Mouse (Mus musculus) olfactory bulb, adult 2 months (tissue): ENCODE measurements around the gene Tut1. TPM values are rescaled to one million over a fixed set of nuclear protein-coding genes. Genes with fewer than 3 reads are reported as not detected.

Experiments used
- H3K27ac ChIP-seq: fragments of 200-500 bp; 2 replicates; pipeline ENCODE4 v1.5.1; 2012; ENCODE audit warnings: low read depth, low read length; ENCODE audit not compliant: insufficient read depth
- H3K4me1 ChIP-seq: fragments of 200-500 bp; 2 replicates; pipeline ENCODE4 v1.6.1; 2012; ENCODE audit warnings: low read length; ENCODE audit not compliant: control insufficient read depth, insufficient read depth
- H3K4me3 ChIP-seq: fragments of 200-500 bp; 2 replicates; pipeline ENCODE4 v1.5.1; 2012; ENCODE audit warnings: mild to moderate bottlenecking, low read depth, low read length, moderate library complexity; ENCODE audit not compliant: insufficient read depth
- CTCF ChIP-seq: fragments of 200-500 bp; IDR thresholded peaks from 2 replicates; pipeline ENCODE4 v1.5.1; 2012; ENCODE audit warnings: low read depth, mild to moderate bottlenecking, low read length, moderate library complexity; ENCODE audit not compliant: insufficient read depth
- POLR2A ChIP-seq: fragments of 200-500 bp; IDR thresholded peaks from 2 replicates; pipeline ENCODE4 v1.6.1; 2012; ENCODE audit warnings: mild to moderate bottlenecking, low read depth, low read length, moderate library complexity; ENCODE audit not compliant: insufficient read depth
- WGBS: fragments of 180-500 bp; shearing (Covaris S2); methylation state at CpG from one replicate; pipeline ENCODE4 v1.1.7; 2018; 5-methylcytosine and 5-hydroxymethylcytosine counted together
- polyA plus RNA-seq: library from polyadenylated mRNA; stranded (reverse); fragments of >200 nt; gene quantifications from 2 replicates; pipeline ENCODE4 v1.2.4, GENCODE M21; 2012; ENCODE audit warnings: low replicate concordance; ENCODE audit not compliant: missing spikeins, insufficient read depth, insufficient read length

Gene Tut1
- polyA plus RNA-seq, 1 experiment, result not detected

GRCm38 (mm10) chr19:8942276-8942964 is 11.2 kb upstream of the Tut1 start:
- peaks cover 12% of the 10 kb centered on the region for H3K4me1 ChIP-seq
- H3K27ac ChIP-seq, result peak overlapping the region; percentile 72
- under 1% methylated on average over 46 of the region's 46 CpGs for WGBS
- TF ChIP-seq CTCF (no peak), POLR2A (no peak)
- H3K4me3 ChIP-seq, result peak overlapping the region; percentile 83

DNA sequence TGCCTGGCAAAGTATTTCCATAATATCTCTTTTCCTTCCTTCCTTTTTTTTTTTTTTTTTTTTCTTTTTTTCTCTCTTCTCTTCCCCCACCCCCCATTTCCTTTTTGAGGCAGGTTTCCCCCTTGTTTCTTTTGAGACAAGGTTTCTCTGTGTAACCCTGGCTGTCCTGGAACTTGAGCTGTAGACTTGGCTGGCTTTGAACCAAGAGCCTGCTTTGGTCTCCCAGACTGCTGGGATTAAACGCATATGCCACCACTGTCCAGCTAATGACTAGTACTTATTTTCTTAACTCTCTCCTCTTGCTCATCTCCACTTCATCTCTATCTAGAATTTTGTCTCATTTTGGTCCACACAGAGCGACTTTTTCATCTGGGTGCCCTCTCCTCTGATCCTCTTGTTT is 10.6 kb upstream of the Tut1 start:
- Histone ChIP-seq H3K27ac (no peak overlapping the region), H3K4me3 (peak overlapping the region; percentile 83), H3K4me1 (peaks cover 12% of the 10 kb centered on the region)
- TF ChIP-seq POLR2A (no peak), CTCF (no peak)
- WGBS, result 48% methylated on average over 2 of the region's 2 CpGs

DNA sequence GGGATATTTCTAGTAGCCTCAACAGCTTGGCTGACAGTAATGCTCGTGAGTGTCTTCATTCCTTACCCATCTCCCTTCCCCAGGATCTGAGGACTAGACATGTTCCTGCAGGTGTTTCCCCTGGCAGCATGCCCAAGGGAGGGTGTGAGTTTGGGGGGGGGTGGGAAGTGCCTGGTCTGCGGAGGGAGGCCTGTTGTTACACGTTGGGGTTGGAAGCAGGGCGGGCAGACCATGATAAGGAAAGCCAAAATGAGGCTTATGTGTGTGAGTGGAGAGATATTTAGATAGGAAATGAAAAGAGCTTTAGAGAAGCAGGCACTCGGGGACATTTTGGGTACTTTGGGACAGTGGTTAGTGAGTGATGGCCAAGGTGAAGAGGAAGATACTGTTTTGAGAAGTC is 9.6 kb upstream of the Tut1 start:
- TF ChIP-seq CTCF (no peak), POLR2A (no peak)
- Histone ChIP-seq H3K27ac (no peak overlapping the region), H3K4me3 (no peak overlapping the region), H3K4me1 (peaks cover 12% of the 10 kb centered on the region)
- WGBS, result 39% methylated on average over 5 of the region's 5 CpGs

DNA sequence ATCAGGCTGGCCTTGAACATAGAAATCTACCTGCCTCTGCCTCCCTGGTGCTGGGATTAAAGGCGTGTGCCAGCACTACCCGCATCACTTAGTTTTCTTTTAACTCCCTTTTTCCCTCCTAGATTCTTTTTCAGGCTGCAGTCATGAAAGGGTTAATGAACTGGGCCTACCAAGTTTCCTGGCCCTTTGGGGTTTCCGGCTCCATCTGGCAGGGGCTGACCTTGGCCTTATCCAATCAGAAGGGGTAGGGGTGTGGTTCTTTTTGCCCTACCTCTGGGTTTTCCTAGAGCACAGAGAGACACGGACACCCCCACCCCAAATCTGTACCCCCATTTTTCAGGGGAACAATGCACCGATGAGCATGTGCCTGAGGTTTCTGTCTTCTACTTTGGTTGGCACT is 8.9 kb upstream of the Tut1 start:
- TF ChIP-seq CTCF (no peak), POLR2A (no peak)
- no peak overlapping the region for H3K4me3 ChIP-seq
- no peak overlapping the region for H3K27ac ChIP-seq
- 19% methylated on average over 5 of the region's 5 CpGs for WGBS
- peaks cover 12% of the 10 kb centered on the region for H3K4me1 ChIP-seq

DNA sequence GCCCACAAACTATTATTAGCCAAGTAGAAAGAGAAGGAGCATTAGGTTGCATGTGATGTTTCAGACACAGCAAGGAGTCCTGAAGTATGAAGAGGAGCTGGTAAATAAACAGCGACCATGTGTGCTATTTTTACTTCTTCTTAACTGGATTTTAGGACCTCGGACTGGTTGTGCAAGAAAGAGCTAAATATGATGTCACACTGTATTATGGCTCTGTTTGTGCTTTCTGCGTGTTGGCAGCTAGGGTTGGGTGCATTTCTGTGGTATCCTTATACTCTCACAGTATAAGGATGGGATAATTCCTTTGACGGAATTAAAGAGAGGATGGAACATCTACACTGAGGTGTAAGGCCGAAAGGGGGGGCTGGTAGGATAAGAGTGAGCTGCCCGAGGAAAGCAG is 8.4 kb upstream of the Tut1 start:
- 52% methylated on average over 6 of the region's 6 CpGs for WGBS

GRCm38 (mm10) chr19:8946929-8947328 is 6.7 kb upstream of the Tut1 start:
- Histone ChIP-seq H3K27ac (no peak overlapping the region), H3K4me3 (no peak overlapping the region), H3K4me1 (peaks cover 7% of the 10 kb centered on the region)
- TF ChIP-seq POLR2A, result no peak
- no peak for TF ChIP-seq CTCF
- 92% methylated on average over 7 of the region's 7 CpGs for WGBS

More for the DNA sequence above, 8.4 kb upstream of the Tut1 start:
- no peak overlapping the region for H3K27ac ChIP-seq
- peaks cover 12% of the 10 kb centered on the region for H3K4me1 ChIP-seq
- TF ChIP-seq POLR2A, result no peak
- no peak for TF ChIP-seq CTCF
- no peak overlapping the region for H3K4me3 ChIP-seq

DNA sequence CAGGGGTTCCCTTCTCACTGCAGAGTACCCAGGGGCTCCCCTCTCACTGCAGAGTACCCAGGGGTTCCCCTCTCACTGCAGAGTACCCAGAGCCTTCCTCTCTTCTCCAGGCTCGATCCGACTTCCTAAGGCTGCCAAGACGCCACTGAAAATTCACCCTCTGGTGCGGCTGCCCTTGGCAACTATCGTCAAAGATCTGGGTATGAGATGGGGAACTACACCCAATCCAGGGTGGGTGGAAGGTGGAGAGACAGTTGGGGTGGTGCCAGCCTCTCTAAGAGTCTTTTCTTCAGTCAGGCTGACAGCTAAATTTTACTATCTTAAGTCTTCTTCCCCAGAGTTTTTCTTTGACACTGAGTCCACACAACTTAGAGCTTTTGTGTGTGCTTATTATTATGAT is 3.5 kb upstream of the Tut1 start:
- Histone ChIP-seq H3K4me3 (no peak overlapping the region), H3K4me1 (no peaks in the 10 kb centered on the region), H3K27ac (no peak overlapping the region)
- WGBS, result 89% methylated on average over 5 of the region's 5 CpGs
- TF ChIP-seq POLR2A (no peak), CTCF (no peak)

DNA sequence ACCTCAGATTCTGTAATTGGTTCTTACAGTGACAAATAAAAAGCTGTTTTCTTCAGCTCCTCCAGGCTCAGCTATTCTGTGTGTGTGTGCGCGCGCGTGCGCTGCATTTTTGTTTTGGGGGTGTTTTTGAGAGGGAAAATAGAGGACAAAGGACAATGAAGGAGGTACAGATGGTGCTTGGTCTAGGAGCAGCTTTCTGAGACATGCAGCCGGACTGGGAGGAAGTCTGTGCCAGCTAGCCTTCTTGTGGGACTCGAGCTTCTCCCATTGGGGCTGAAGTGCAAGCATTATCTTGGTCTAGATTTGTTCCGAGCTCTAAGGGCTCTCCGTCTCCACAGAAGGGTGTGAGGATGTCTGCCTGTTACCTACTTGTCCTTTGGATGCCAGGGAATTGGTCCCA is 1.4 kb upstream of the Tut1 start:
- 37% methylated on average over 9 of the region's 9 CpGs for WGBS
- Histone ChIP-seq H3K4me1 (no peaks in the 10 kb centered on the region), H3K27ac (peak overlapping the region; percentile 49; the same call in 1 of the 2 replicates), H3K4me3 (no peak overlapping the region)
- TF ChIP-seq POLR2A (no peak), CTCF (no peak)

GRCm38 (mm10) chr19:8954171-8954570 is 524 bp downstream of the Tut1 start:
- 2% methylated on average over 9 of the region's 9 CpGs for WGBS
- peak overlapping the region; percentile 72 for H3K4me3 ChIP-seq
- H3K27ac ChIP-seq, result no peak overlapping the region

DNA sequence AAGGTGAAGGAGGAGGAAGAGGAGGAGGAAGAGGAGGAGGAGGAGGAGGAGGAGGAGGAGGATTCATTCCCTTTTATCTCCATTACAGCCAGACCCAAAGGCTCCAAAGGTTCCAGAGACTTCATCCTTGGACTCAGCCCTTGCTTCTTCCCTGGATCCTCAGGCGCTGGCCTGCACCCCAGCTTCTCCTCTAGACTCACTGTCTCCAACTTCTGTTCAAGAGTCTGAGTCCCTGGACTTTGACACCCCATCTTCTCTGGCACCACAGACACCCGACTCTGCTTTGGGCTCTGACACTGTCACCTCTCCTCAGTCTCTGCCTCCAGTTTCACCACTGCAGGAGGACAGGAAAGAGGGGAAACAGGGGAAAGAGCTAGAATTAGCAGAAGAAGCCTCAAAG is 8.6 kb downstream of the Tut1 start:
- Histone ChIP-seq H3K27ac (no peak overlapping the region), H3K4me3 (no peak overlapping the region), H3K4me1 (no peaks in the 10 kb centered on the region; the same call in 1 of the 2 replicates)
- WGBS, result 98% methylated on average over 2 of the region's 2 CpGs
- TF ChIP-seq POLR2A (no peak), CTCF (no peak)

More at GRCm38 (mm10) chr19:8954171-8954570, 524 bp downstream of the Tut1 start:
- no peaks in the 10 kb centered on the region for H3K4me1 ChIP-seq
- TF ChIP-seq CTCF, result no peak
- TF ChIP-seq POLR2A, result no peak
